Mouse (Mus musculus) mesoderm, embryonic 11.5 days (tissue): Measurements from ENCODE around the gene Olfr97.
"Not testable (repeated sequence)": the region's sequence is repeated elsewhere in the genome, so short reads cannot be mapped to it uniquely, and the experiment has no call there.

ENCODE experiments used
- DNase-seq: peaks from one replicate; pipeline ENCODE4 v3.0.0-alpha.2; 2012; ENCODE audit warnings: low read depth, low spot score

Gene Olfr97

DNA sequence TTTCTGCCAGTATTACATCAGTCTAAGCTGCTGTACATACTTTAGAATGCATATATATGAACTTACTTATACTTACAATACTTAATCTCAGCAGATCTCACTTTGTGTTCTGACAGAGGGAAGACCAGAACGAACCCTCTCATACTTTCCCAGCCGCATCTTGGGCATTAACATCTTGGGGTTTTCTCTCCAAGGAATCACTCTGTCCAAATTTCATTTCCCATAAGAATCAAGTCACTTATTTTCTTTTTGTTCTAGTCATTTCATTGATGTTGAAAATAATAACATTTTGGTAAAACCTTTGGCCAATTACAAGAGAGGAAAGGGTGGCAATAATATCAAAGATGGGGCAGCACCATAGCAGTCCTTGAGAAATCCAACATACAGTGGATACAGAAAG is at the start of gene Olfr97:
Gene Olfr97 (minus strand): TSS at position 101 of the 400 bp plus-strand sequence.
- not testable (repeated sequence) for DNase-seq

- DNase-seq: no peak
Observed at GRCm38 (mm10) chr17:37283360-37283759, 46.2 kb upstream of the Olfr97 start, which contains the start of gene Olfr99. Gene Olfr99, minus strand, starts transcription at chr17:37283460.

DNA sequence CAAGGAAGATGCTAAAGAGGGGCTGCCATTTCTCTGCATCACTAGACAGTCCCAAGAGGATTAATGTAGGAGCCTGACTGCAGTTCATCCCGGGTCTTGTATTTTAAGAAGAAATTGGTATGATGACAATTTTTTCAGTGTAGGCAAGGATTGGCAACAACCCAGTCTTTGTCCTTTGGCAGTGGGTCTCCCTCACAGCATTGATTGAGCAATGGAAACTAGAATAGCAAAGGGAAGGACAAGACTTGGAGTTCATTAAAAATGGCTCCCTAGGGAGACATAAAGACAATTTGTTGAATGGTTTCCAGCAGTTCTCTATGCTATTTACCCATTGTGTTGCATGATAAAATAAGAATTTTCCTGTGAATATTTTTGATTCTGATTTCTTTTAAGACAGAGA is 43.2 kb upstream of the Olfr97 start:
- no peak for DNase-seq

DNA sequence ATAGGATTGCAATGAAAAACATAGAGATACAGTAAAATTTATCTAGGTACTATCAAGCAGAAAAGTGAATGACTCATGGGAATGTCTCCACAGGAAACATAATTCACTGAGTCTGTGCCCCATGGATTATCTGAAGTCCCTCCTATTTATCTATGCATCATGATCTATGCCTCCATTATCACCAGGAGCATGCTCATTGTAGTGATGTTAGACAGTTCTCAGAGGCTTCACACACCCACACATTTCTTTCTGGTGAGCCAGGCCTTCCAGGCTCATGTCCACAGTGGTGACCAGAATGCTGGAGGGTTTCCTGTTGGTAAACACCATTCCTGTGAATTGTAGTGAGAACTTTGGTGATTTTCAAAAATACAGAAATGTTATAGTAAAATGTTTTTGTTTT is 39.4 kb upstream of the Olfr97 start:
- DNase-seq: no peak

DNA sequence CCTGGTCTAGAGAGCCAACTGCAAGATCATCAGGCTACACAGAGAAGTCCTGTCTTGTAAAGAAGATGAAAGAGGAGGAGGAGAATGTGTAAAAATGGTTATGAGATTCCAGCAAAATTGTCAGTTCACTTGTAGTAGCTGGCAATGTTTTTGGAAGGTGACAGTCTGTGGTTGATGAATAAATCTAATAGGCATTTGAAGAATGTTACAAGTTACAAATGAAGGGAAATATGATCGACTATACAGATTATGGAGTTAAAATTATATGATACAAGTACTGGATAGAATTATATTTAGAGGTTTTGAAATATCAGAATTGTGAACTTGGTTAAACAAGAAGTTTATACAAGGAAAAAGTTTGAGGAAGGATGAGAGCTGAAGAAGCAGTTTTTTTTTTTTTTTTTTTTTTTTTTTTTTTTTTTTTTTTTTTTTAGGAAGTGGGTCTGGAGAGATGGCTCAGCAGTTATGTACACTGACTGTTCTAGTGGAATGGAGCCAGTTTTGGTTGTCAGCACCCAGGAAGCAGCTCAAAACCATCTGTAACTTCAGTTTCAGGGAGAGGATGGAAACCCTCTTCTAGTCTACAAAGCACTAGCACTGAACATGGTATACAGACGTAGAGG is 38.6 kb upstream of the Olfr97 start:
- DNase-seq: no peak

GRCm38 (mm10) chr17:37270702-37271092 is 33.6 kb upstream of the Olfr97 start:
- no peak for DNase-seq

DNA sequence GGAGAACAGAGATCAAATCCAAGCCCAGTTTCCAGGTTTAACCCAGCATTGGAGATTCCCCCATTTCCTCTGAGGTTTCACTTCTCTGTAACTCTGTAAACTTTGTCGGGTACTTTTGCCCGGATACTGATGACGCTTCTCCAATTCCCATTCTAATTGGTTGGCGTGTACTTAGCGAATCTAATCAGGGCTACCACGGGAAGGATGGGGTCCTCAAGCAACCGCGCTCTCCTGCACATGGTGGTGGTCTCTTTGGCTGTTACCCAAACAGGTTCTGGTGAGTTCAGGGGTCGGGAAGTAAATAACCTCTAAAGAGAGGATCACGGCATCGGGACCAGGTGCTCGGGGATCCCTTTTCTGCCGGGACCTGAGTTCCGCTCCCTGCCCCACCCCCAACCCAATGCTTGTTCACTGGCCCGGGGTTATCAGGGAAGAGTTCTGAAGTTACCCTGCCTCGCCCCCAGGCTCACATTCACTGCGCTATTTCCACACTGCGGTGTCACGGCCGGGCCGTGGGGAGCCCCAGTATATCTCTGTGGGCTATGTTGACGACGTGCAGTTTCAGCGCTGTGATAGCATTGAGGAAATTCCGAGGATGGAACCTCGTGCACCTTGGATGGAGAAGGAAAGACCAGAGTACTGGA is 33.0 kb upstream of the Olfr97 start, which contains the start of gene H2-M3:
Gene H2-M3 (plus strand): TSS at position 163 of the 644 bp plus-strand sequence.
- DNase-seq: peak; percentile 88

DNA sequence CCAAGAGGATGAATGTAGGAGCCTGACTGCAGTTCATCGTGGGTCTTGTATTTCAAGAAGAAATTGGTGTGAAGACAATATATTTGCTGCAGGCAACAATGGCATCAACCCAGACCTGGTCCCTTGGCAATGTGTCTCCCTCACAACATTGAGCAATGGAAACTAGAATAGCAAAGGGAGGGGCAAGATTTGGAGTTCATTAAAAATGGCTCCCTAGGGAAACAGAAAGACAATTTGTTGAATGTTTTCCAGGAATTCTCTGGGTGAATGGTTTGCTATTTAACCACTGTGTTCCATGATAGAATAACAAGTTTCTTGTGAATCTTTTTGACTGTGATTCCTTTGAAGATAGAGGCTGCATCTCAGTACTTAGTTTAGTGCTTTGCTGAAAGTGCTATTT is 26.5 kb upstream of the Olfr97 start, which contains the start of gene Olfr98:
Gene Olfr98 (minus strand): TSS at position 124 of the 400 bp plus-strand sequence.
- no peak for DNase-seq

- DNase-seq: no peak
Observed at GRCm38 (mm10) chr17:37250544-37250943, 13.4 kb upstream of the Olfr97 start.

GRCm38 (mm10) chr17:37249460-37249859 is 12.3 kb upstream of the Olfr97 start:
- no peak for DNase-seq

DNA sequence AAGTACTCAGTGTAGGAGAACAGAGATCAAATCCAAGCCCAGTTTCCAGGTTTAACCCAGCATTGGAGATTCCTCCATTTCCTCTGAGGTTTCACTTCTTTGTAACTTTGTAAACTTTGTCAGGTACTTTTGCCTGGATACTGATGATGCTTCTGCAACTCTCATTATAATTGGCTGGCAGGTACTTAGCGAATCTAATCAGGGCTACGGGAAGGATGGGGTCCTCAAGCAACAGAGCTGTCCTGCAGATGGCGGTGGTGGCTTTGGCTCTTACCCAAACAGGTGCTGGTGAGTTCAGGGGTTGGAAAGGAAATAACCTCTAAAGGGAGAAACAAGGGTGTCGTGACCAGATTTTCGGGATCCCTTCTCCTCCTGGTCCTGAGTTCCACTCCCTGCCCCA is 9.6 kb upstream of the Olfr97 start:
- DNase-seq: peak; percentile 28

GRCm38 (mm10) chr17:37242198-37242597 is 5.1 kb upstream of the Olfr97 start:
- no peak for DNase-seq

- DNase-seq: no peak
Observed at GRCm38 (mm10) chr17:37221879-37222278, 15.3 kb downstream of the Olfr97 start.

- no peak for DNase-seq
Observed at GRCm38 (mm10) chr17:37219846-37220245, 17.3 kb downstream of the Olfr97 start, which contains the start of gene Olfr96. Gene Olfr96, plus strand, starts transcription at chr17:37220146.

DNA sequence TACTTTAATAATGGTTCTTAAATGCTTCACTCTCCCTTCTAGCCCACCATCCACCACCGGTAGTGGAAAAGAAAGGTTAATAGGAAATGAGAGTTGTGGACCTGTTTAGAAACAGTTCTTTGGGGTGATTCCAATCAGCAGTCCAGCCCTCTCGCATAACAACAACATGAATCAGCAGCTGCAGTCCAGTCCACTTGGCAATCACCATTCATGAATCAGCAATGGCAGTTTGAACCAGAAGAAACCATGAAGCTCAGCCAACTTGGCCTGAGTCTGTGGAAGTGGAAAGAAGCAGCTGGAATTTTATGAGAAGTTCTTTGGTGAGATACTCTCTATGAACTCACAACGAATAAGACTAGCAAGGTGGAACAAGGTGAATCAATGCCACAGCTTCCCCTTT is 18.6 kb downstream of the Olfr97 start:
- DNase-seq: no peak

- DNase-seq: no peak
Observed at GRCm38 (mm10) chr17:37213018-37213417, 24.1 kb downstream of the Olfr97 start, which contains the start of gene Olfr95. Gene Olfr95, minus strand, starts transcription at chr17:37213118.

GRCm38 (mm10) chr17:37210884-37211768 is 26.0 kb downstream of the Olfr97 start:
- DNase-seq: no peak

DNA sequence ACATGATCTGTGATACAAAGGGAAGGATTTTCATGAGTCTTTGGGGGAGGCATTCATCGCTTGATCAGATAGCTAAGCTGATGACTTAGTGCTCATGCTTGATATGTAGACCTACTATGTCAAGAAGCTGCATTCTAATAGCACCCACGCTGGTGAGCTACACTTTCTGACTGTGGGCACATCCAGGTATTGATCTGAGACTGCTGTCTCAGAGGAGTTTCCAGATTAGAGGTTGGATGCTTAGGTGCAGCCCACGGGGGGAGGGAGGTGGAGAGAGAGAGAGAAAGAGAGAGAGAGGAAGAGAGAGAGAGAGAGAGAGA is 33.3 kb downstream of the Olfr97 start:
- DNase-seq: no peak

GRCm38 (mm10) chr17:37203206-37203916 is 33.8 kb downstream of the Olfr97 start:
- DNase-seq: peak; percentile 86

DNA sequence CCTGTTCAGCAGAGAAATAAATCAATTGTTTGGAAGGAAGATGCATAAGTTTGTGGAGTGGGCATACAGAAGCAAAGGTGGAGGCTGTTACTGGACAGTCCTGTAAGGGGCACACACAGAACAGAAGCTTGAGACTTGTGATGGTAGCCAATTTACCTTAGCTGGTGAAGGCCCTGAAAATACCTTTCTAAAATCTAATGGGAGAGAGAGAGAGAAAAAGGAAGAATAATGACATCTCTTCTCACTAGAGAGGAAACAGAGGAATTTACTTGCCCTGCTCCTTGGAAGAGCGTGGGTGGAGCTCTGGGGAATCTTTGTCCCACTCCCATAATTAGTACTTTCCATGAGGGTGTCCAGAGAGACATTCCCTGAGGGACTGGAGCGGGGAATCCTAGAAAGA is 36.2 kb downstream of the Olfr97 start, which contains the start of gene Olfr94:
Gene Olfr94 (minus strand): TSS at position 101 of the 400 bp plus-strand sequence.
- DNase-seq: no peak
